Mouse (Mus musculus) ES-E14 (cell line): ENCODE results near the gene Carm1.

Experiments used
- CHD2 ChIP-seq: IDR thresholded peaks from 2 replicates; pipeline ENCODE4 v1.6.1; 2014; ENCODE audit warnings: mild to moderate bottlenecking, low read depth, low read length, inconsistent platforms
- HCFC1 ChIP-seq: IDR thresholded peaks from 2 replicates; pipeline ENCODE4 v1.6.1; 2012; ENCODE audit warnings: low read length, inconsistent platforms, borderline replicate concordance; ENCODE audit not compliant: insufficient read depth
- MAFK ChIP-seq: IDR thresholded peaks from 2 replicates; pipeline ENCODE4 v1.6.1; 2014; ENCODE audit warnings: mild to moderate bottlenecking, low read depth, low read length, inconsistent platforms; ENCODE audit not compliant: insufficient read depth
- ZNF384 ChIP-seq: IDR thresholded peaks from 2 replicates; pipeline ENCODE4 v1.6.1; 2012; ENCODE audit warnings: low read depth, low read length, inconsistent platforms

DNA sequence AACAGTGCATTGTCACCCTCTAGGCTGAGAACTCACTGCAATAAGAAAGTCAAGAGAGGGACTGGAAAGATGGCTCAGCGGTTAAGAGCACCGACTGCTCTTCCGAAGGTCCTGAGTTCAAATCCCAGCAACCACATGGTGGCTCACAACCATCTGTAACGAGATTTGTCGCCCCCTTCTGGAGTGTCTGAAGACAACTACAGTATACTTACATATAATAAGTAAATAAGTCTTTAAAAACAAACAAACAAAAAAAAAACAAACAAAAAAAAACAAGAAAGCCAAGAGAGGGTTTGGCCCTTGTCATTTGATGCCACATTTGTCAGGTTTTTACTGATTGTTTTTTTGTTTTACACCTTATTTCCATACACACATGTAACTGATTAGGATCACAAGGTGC is 57.4 kb downstream of the Carm1 start:
- TF ChIP-seq MAFK = no peak
- no peak for TF ChIP-seq HCFC1
- no peak for TF ChIP-seq CHD2
- no peak for TF ChIP-seq ZNF384
